Mouse (Mus musculus): ENCODE measurements around the gene Gm47841. TPM values are rescaled to one million over a fixed set of nuclear protein-coding genes. Genes with fewer than 3 reads are reported as not detected.
A peak's percentile ranks its signal among the peaks of the same experiment; 100 is the strongest.

Gm47841 gene
- polyA plus RNA-seq, 1 experiment from 2014 or later = not detected

DNA sequence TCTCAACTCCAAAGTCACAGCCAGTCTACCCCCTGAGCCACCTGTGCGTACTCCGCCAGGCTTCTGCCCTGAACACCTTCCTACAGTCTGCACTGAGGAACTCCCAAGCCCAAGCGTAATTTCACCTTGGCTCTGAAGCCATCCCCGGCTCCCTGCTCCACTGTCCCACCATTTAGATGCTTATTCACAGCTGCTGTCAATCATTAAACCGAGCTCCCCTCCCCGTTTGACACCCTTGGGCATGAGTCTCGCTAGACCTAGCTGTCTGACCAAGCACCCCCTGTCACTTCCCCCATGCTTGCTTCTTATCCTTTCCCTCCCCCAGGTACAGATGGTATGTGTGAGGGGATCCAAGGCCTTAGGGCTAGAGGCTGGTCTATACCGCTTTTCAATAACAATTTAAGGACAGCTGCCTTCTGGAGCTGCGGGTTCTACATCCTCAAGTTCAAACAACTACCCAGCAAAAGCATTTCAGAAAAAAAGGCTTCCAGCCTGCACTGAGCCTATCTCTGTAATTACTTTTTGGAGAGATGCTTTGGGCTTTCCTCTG lies 22.5 kb upstream of the Gm47841 start:
- no peaks in the 10 kb centered on the region for H3K36me3 ChIP-seq
- no peaks in the 10 kb centered on the region for H3K27me3 ChIP-seq
- H3K4me2 ChIP-seq = no peak overlapping the region
- peak overlapping the region; percentile 59; the same call in 1 of the 2 replicates for H3K9ac ChIP-seq
- 39% methylated on average over 9 of the region's 9 CpGs for WGBS
- no peak overlapping the region for H3K27ac ChIP-seq
- peaks cover 90% of the 10 kb centered on the region for H3K4me1 ChIP-seq (replicated peaks)
- no peak for ATAC-seq (ENCODE audit: low FRiP score)
- H3K9me3 ChIP-seq = no peaks in the 10 kb centered on the region
- H3K4me3 ChIP-seq = no peak overlapping the region

DNA sequence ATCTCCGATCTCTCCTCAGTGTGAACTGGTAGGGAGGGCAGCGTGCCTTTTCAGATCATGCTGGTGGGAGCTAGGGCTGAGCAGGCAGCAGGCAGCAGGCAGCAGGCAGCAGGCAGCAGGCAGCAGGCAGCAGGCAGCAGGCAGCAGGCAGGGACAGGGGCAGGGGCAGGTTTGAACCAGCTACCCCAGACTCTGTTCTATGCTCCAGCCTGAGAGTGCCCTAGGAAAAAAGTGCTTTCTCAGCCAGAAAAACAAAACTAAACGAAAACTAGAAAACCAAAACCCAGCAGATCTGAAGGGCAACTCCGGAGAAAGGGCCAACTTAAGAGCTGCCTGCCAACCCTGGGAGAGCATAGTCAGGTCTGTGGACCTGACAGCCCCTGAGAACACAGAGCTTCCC lies 21.5 kb upstream of the Gm47841 start:
- Histone ChIP-seq H3K4me1 (replicated peaks) (peaks cover 80% of the 10 kb centered on the region), H3K27me3 (no peaks in the 10 kb centered on the region)
- WGBS = 45% methylated on average over 4 of the region's 4 CpGs

DNA sequence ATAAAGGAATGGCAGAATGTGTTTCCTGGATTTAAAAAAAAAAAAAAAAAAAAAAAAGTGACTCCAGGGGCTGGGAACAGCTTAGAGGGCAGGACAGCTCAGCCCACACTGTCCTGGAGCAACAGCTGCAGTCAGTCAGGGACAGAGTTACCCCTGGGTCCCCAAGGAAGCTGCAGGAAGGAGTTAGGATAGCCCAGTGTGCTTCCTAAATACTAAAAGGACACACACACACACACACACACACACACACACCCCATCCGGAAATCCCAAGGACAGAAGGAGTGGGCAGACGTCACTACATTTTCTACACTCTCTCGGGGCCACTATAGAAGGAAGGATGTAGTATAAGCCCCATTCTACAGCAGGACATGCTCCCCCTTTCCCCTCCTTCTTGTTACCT lies 20.8 kb upstream of the Gm47841 start:
- Histone ChIP-seq H3K4me3 (no peak overlapping the region), H3K27me3 (no peaks in the 10 kb centered on the region), H3K4me1 (replicated peaks) (peaks cover 76% of the 10 kb centered on the region), H3K36me3 (no peaks in the 10 kb centered on the region), H3K27ac (peak overlapping the region; percentile 78), H3K9me3 (no peaks in the 10 kb centered on the region), H3K4me2 (no peak overlapping the region), H3K9ac (no peak overlapping the region)
- WGBS = 38% methylated on average over 3 of the region's 3 CpGs
- ATAC-seq (ENCODE audit: low FRiP score) = no peak

More for the DNA sequence above, 21.5 kb upstream of the Gm47841 start:
- Histone ChIP-seq H3K9me3 (no peaks in the 10 kb centered on the region), H3K4me2 (no peak overlapping the region), H3K27ac (no peak overlapping the region), H3K9ac (no peak overlapping the region), H3K36me3 (no peaks in the 10 kb centered on the region), H3K4me3 (no peak overlapping the region)
- no peak for ATAC-seq (ENCODE audit: low FRiP score)

DNA sequence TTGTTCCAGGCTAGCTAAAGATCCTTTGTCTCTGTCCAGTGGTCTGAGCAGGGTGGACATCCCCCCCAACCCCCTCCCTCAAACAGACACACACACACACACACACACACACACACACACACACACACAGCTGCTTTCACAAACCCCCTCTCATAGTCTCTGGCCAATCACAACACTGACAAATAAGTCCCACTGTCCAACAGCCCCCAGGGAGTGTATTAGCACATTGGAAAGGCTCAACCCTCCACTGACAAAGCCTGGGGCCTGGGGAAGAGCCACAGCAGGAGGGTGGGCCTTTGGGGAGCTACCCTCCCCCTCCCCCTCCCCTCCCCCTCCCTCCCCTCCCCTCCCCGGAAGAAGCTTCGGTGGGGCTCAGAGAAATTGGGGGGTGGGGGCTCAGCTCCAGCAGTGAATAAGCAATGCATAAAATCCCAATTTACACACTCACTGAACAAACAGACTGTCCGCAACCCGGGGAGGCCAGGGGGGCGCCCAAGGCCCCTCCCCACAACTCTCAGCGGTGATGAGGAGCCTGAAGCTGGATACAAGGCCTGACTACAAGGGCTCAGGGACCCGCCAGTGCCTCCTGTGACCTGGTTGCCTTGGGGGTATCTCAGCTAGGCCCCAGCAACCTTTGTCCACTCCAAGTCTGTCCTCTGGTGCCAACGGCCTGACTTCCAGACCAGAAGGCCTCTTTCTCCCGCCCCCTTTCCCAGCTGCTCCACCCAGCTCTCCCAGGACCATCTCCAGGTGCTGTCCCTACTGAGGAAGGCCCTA lies 19.9 kb upstream of the Gm47841 start:
- no peak for ATAC-seq (ENCODE audit: low FRiP score)
- peak overlapping the region; percentile 78 for H3K27ac ChIP-seq
- no peaks in the 10 kb centered on the region for H3K36me3 ChIP-seq
- WGBS = 10% methylated on average over 7 of the region's 9 CpGs
- H3K4me1 ChIP-seq (replicated peaks) = peaks cover 79% of the 10 kb centered on the region
- H3K4me2 ChIP-seq = no peak overlapping the region
- H3K27me3 ChIP-seq = no peaks in the 10 kb centered on the region
- 0 out of 2 replicates have a peak overlapping the region, but pooled peaks have one; percentile 43 for H3K9ac ChIP-seq
- H3K4me3 ChIP-seq = no peak overlapping the region
- H3K9me3 ChIP-seq = no peaks in the 10 kb centered on the region

DNA sequence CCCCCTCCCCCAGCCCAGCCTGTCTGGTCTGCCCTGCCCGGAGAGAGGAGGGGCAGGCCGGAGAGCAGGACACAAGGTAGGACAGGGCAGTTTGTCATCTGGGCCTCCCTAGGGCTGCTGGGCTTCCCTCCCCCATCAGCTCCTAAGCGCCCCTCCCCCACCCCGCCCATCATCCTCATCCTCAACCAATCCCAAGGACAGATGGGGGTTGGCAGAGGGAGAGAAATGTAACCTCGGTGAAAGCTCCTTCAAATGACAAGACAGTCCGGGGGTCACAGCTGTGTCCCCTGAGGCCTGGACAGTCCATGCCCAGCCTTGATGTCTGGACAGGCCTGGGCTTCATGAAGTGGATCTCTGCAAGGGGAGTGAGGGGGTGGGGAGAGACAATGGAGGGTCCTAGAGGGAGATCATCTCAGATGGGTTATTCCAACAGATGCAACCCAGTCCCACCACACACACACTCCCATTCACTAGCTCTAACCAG lies 19.2 kb upstream of the Gm47841 start:
- WGBS = 3% methylated on average over 6 of the region's 6 CpGs
- H3K4me2 ChIP-seq = no peak overlapping the region
- H3K4me3 ChIP-seq = no peak overlapping the region
- H3K27ac ChIP-seq = peak overlapping the region; percentile 78
- peak overlapping the region; percentile 43 for H3K9ac ChIP-seq
- ATAC-seq (ENCODE audit: low FRiP score) = peak; percentile 38; the same call in 1 of the 2 replicates
- peaks cover 83% of the 10 kb centered on the region for H3K4me1 ChIP-seq (replicated peaks)
- no peaks in the 10 kb centered on the region for H3K9me3 ChIP-seq
- H3K27me3 ChIP-seq = no peaks in the 10 kb centered on the region
- H3K36me3 ChIP-seq = no peaks in the 10 kb centered on the region

DNA sequence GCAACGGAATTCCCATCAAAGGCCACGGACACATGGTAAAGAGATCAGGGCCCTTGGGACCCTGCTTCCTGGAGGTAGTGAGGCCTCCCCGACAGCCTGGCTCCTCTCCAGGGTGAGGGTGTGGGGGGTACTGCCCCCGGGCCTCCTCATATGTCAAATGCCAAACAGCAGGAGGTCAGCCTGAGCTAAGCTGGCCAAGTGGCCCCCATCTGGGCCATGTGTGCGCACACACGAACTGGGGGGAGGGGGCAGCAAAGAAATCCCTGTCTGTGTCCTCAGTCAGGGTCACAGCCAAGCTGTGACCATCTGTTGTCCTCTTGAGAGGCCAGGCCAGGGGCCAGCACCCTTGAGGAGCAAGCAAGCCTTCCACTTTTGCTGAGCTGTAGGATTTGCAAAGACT lies 17.9 kb upstream of the Gm47841 start:
- H3K27me3 ChIP-seq = no peaks in the 10 kb centered on the region
- H3K36me3 ChIP-seq = no peaks in the 10 kb centered on the region
- no peak overlapping the region; the same call in 1 of the 2 replicates for H3K27ac ChIP-seq
- WGBS = 11% methylated on average over 6 of the region's 6 CpGs
- no peak overlapping the region for H3K4me2 ChIP-seq
- no peak overlapping the region for H3K9ac ChIP-seq
- H3K4me1 ChIP-seq (replicated peaks) = peaks cover 74% of the 10 kb centered on the region
- H3K9me3 ChIP-seq = no peaks in the 10 kb centered on the region
- ATAC-seq (ENCODE audit: low FRiP score) = no peak
- H3K4me3 ChIP-seq = no peak overlapping the region

DNA sequence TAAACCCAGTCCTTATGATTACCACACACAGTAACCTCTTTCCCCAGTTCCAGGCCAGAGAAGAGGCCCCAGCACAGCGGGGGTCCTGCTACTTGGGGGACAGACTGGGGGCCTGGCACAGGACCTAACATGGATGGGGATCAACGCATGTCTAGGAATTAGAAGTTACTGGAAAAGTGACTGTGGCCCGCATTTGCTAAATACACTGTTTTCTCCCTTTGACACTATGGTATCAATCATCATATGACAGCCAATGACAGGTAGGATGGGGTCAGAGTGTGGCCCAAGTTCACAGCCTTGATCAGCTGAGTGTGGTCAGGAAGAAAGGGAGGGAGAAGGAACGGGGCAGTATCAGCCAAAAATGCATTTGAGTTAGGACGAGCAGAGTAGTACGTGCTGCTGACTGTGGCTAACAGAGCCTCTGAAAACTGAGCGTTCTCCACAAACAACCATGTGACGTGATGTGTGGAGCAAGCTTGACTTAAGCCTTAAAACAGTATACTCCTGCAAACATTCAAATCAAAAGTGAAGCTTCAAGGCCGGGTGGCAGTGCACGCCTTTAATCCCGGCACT lies 13.2 kb upstream of the Gm47841 start:
- Histone ChIP-seq H3K27ac (peak overlapping the region; percentile 14; the same call in 1 of the 2 replicates), H3K4me2 (no peak overlapping the region), H3K4me3 (no peak overlapping the region), H3K27me3 (peaks cover 5% of the 10 kb centered on the region), H3K36me3 (no peaks in the 10 kb centered on the region), H3K9ac (no peak overlapping the region), H3K9me3 (no peaks in the 10 kb centered on the region), H3K4me1 (replicated peaks) (peaks cover 34% of the 10 kb centered on the region)
- 34% methylated on average over 11 of the region's 11 CpGs for WGBS
- ATAC-seq (ENCODE audit: low FRiP score) = no peak

DNA sequence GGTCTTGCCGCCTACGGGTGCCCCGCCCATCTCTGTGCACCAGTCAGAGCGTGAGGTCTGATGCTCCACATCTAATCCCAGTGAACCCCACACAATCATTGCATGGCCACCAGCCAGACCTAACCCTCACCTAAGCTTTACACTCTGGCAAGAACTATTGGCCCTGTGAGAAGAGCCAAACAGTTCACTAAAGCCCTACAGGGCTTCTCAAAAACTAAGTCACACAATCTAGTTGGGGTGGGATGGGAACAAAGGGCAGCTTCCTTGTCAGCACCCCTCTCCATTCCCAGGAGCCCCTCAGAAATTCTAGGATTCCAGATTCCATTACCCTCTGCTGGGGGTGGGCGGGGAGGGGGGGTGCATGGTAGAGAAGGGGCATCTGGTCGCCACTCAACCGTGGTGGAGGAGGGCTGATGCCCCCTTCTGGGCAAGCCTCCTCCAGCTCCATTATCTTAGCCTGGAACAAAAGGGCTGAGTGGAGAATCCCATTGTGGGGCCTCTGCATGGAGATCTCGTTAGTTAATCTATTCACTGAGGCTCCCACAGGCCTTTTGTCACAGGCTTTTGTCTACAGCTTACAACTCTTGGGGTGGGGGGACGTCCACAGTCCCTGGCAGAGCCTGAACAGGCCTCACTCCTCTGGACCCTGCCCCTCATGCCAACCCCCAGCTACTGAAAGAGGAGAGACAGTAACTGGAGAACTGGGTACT lies 12.5 kb upstream of the Gm47841 start:
- Histone ChIP-seq H3K4me2 (no peak overlapping the region), H3K4me1 (replicated peaks) (peaks cover 28% of the 10 kb centered on the region), H3K27me3 (peaks cover 11% of the 10 kb centered on the region), H3K9ac (no peak overlapping the region), H3K36me3 (no peaks in the 10 kb centered on the region), H3K9me3 (no peaks in the 10 kb centered on the region), H3K4me3 (no peak overlapping the region), H3K27ac (peak overlapping the region; percentile 14; the same call in 1 of the 2 replicates)
- WGBS = 19% methylated on average over 9 of the region's 9 CpGs
- ATAC-seq (ENCODE audit: low FRiP score) = peak; percentile 32; the same call in 1 of the 2 replicates

DNA sequence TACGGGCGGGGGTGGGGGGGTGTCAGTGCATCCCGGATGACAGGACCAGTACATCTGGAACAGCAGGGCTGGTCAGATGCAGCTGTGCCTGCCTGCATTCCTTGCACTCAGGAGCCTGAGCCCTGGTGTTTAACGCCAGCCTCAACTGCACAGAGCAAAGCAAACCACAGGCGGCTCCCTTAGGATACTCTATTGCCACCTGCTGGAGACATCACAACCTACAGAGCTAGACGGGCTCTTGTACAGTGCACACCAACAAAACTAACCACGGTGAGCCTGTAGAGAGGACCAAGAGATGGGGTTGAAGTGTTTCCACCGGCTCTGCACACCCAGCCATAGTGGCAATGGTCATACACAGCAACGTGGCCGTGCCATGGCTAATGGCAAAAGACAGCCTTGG lies 9.0 kb upstream of the Gm47841 start:
- Histone ChIP-seq H3K4me3 (no peak overlapping the region), H3K36me3 (peaks cover 4% of the 10 kb centered on the region; the same call in 1 of the 2 replicates), H3K9ac (no peak overlapping the region), H3K27ac (no peak overlapping the region), H3K4me1 (replicated peaks) (peaks cover 41% of the 10 kb centered on the region), H3K9me3 (no peaks in the 10 kb centered on the region), H3K27me3 (peaks cover 46% of the 10 kb centered on the region), H3K4me2 (no peak overlapping the region)
- peak; percentile 70 for ATAC-seq (ENCODE audit: low FRiP score)
- WGBS = 43% methylated on average over 10 of the region's 10 CpGs

DNA sequence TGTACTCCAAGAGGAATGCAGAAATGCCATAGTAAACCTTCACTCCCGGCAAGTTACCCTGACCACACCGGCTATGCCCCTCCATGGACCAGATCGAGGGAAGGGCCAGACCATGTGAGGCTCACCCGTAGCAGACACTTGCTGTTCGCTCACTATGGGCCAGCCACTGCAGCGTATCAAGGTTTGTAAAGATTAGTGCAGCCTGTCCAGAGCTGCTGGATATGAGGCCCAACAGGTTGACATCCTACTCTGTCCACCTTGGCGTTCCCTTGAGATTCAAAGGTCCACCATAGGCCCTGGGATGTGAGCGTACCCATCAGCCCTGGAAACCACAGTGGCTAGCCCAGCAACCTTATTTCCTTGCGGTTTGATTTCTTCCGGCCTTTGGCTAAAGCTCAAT lies 7.3 kb upstream of the Gm47841 start:
- Histone ChIP-seq H3K27ac (no peak overlapping the region), H3K4me1 (replicated peaks) (peaks cover 32% of the 10 kb centered on the region), H3K4me3 (peak overlapping the region; percentile 45; the same call in 1 of the 2 replicates), H3K4me2 (peak overlapping the region; percentile 62; the same call in 1 of the 2 replicates), H3K9me3 (no peaks in the 10 kb centered on the region), H3K9ac (no peak overlapping the region), H3K27me3 (peaks cover 63% of the 10 kb centered on the region), H3K36me3 (peaks cover 4% of the 10 kb centered on the region; the same call in 1 of the 2 replicates)
- no peak for ATAC-seq (ENCODE audit: low FRiP score)
- WGBS = 70% methylated on average over 10 of the region's 10 CpGs

DNA sequence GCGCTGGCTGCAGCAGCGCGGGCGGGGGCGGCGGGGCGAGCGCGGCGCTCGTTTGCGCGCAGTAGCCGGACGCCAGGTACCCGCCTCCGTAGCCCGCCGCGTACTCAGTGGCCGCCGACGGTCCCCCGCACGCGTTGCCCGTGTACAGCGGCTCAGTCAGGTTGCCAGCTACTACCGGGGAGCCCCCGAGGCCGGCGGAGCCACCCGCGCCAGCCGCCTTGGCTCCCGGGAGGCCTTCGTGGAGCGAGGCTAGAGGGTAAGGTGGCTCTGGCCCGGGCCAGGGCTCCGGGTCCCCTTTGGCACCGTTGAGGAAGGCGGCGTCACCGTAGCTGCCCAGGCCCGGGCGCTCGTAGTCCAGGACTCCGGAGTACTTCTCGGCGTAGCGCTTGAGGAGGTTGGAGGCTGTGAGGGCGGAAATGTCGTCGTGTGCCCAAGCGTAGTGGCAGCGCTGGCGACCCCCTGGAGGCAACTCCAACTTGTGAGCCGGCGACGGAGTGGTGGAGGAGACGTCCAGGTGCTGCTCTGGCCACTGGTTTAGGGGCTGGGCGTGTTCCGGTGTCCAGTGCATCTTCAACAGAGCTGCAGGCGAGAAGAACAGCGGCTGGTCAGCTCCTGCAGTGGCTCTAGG lies 6.7 kb upstream of the Gm47841 start:
- no peak for ATAC-seq (ENCODE audit: low FRiP score)
- Histone ChIP-seq H3K27ac (no peak overlapping the region), H3K27me3 (peaks cover 68% of the 10 kb centered on the region), H3K4me2 (peak overlapping the region; percentile 62), H3K36me3 (peaks cover 4% of the 10 kb centered on the region; the same call in 1 of the 2 replicates), H3K4me3 (peak overlapping the region; percentile 45), H3K9ac (peak overlapping the region; percentile 68), H3K9me3 (no peaks in the 10 kb centered on the region), H3K4me1 (replicated peaks) (peaks cover 29% of the 10 kb centered on the region)
- 7% methylated on average over 64 of the region's 65 CpGs for WGBS

All from hindbrain, embryonic 13.5 days (tissue).